Mouse (Mus musculus) embryonic facial prominence, embryonic 11.5 days (tissue): Measurements from ENCODE around the gene Plch2. TPM values are rescaled to one million over a fixed set of nuclear protein-coding genes. Genes with fewer than 3 reads are reported as not detected.

ENCODE experiments used
- ATAC-seq: fragments of 200-750 bp; cut with Nextera tagmentation; replicated peaks from 2 replicates; pipeline ENCODE4 v1.8.0; 2017; ENCODE audit warnings: low read depth; ENCODE audit not compliant: insufficient number of reproducible peaks, low FRiP score, low TSS enrichment
- DNase-seq: peaks from one replicate; pipeline ENCODE4 v3.0.0-alpha.2; 2015; ENCODE audit warnings: low spot score
- H3K27ac ChIP-seq: fragments of 300-500 bp; sonication (generic); replicated peaks from 2 replicates; pipeline ENCODE4 v1.5.1; 2014; ENCODE audit warnings: mild to moderate bottlenecking, low read depth, low read length, control low read depth
- H3K27me3 ChIP-seq: fragments of 300-500 bp; sonication (generic); 2 replicates; pipeline ENCODE4 v1.6.1; 2014; ENCODE audit warnings: mild to moderate bottlenecking, low read length, moderate library complexity, mixed read lengths; ENCODE audit not compliant: control insufficient read depth, insufficient read depth
- H3K36me3 ChIP-seq: fragments of 300-500 bp; sonication (generic); replicated peaks from 2 replicates; pipeline ENCODE4 v1.6.1; 2014; ENCODE audit warnings: low read depth, mild to moderate bottlenecking, low read length, moderate library complexity, mixed read lengths; ENCODE audit not compliant: control insufficient read depth, insufficient read depth
- H3K4me1 ChIP-seq: fragments of 300-500 bp; sonication (generic); 2 replicates; pipeline ENCODE4 v1.6.1; 2014; ENCODE audit warnings: low read length, mixed read lengths; ENCODE audit not compliant: control insufficient read depth, insufficient read depth
- H3K4me2 ChIP-seq: fragments of 300-500 bp; sonication (generic); 2 replicates; pipeline ENCODE4 v1.6.1; 2014; ENCODE audit warnings: low read depth, mild to moderate bottlenecking, control low read depth, low read length, moderate library complexity
- H3K4me3 ChIP-seq: fragments of 300-500 bp; sonication (generic); 2 replicates; pipeline ENCODE4 v1.5.1; 2014; ENCODE audit warnings: low read depth, low read length, control low read depth
- H3K9ac ChIP-seq: fragments of 300-500 bp; sonication (generic); replicated peaks from 2 replicates; pipeline ENCODE4 v1.6.1; 2014; ENCODE audit warnings: mild to moderate bottlenecking, control low read depth, low read length
- H3K9me3 ChIP-seq: fragments of 300-500 bp; sonication (generic); replicated peaks from 2 replicates; pipeline ENCODE4 v1.6.1; 2016; ENCODE audit warnings: mild to moderate bottlenecking, low read length, inconsistent platforms, mixed read lengths; ENCODE audit not compliant: control insufficient read depth
- WGBS: fragments of 180-500 bp; shearing (Covaris S2); extraction: QIAGEN DNeasy Blood & Tissue Kit; methylation state at CpG from one replicate; pipeline ENCODE4 v1.1.7; 2014; 5-methylcytosine and 5-hydroxymethylcytosine counted together
- polyA plus RNA-seq: library from polyadenylated mRNA; unstranded; fragments of >200 nt; fragmentation: Nextera tagmentation; extraction: Ambion mirVana; gene quantifications from 2 replicates; pipeline ENCODE4 v1.2.1, GENCODE M21; 2014

Plch2 gene
- polyA plus RNA-seq, 1 experiment from 2014 or later = 1.4 TPM

DNA sequence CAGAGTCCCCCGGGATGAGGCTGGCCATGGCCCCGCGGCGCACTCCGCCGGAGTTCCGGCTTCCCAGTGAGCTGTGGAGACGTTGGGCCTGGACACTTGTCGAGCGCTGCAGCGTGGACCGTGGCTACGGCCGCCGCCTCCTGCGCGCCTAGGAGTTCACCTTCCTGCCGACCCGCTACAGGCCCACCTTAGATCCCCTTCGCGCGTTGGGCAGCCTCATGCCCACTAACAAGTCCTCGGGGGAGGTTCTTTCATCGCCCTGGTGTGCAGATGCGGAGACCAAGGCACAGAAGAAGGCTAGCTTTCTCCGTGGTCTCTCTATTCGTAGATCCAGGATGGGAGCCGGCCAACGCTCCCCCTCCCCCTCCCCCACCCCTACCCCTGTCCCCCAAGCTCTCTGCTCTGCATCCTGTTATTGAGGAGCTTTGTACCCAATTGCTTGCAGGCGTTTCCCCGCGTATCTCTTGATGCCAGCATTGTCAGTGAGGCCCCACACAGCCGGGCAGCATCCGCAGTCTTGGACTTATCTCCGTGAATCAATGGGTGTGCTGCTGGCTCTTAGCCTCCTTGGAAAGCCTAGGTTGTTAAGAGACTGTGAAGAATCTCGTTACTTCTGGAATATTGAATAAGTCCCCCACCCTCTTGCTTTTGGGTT, 91.9 kb downstream of the Plch2 start:
- H3K4me3 ChIP-seq = peak overlapping the region; percentile 84
- peaks cover 28% of the 10 kb centered on the region for H3K4me1 ChIP-seq
- WGBS = 3% methylated on average over 36 of the region's 36 CpGs
- no peak for ATAC-seq
- H3K9me3 ChIP-seq = no peaks in the 10 kb centered on the region
- H3K9ac ChIP-seq = peak overlapping the region; percentile 89
- peak overlapping the region; percentile 81 for H3K27ac ChIP-seq
- H3K4me2 ChIP-seq = peak overlapping the region; percentile 60
- H3K36me3 ChIP-seq = peaks cover 3% of the 10 kb centered on the region; the same call in 1 of the 2 replicates
- DNase-seq = no peak
- H3K27me3 ChIP-seq = peaks cover 39% of the 10 kb centered on the region

DNA sequence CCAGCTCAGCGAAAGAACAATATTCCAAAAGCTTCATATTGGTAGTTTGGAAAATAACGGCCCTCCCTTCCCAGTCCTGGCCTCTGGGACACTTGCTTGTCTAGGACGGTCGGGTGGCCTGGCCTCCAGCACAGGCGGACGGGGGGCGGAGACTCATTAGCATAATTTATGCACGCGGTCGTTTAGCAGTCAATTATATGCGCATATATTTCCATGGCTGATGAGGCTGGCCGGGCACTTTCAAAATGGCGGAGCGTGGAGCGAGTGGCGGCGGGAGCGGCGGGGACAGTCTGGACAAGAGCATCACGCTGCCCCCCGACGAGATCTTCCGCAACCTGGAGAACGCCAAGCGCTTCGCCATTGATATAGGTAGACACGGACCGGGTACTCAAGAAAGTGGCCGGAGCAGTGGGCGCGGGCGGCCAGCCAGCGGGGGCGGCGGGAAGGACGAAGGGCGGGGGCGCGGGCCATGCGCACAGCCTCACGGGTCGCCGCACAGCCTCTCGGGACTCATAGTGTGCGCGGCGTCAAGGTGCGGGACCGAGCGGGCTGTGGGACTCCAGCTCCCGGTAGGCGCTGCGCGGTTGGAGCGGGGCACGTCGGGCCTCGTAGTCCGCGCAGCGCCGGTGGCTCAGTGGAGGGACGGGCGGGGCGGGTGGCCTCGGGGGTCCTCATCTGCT, 92.5 kb downstream of the Plch2 start, which contains the start of gene Pank4:
Pank4 (plus strand) TSS at position 223 of the 680 bp plus-strand sequence.
- H3K9ac ChIP-seq = peak within 1 kb of the TSS; percentile 89
- H3K4me2 ChIP-seq = peak within 1 kb of the TSS; percentile 60
- DNase-seq (peak; percentile 94), ATAC-seq (peak; percentile 90)
- peaks cover 28% of the 10 kb centered on the region for H3K4me1 ChIP-seq
- no peaks in the 10 kb centered on the region; the same call in 1 of the 2 replicates for H3K36me3 ChIP-seq
- H3K27me3 ChIP-seq = peaks cover 45% of the 10 kb centered on the region
- under 1% methylated on average over 66 of the region's 66 CpGs for WGBS
- H3K27ac ChIP-seq = peak within 1 kb of the TSS; percentile 81
- no peaks in the 10 kb centered on the region for H3K9me3 ChIP-seq
- H3K4me3 ChIP-seq = peak within 1 kb of the TSS; percentile 84

DNA sequence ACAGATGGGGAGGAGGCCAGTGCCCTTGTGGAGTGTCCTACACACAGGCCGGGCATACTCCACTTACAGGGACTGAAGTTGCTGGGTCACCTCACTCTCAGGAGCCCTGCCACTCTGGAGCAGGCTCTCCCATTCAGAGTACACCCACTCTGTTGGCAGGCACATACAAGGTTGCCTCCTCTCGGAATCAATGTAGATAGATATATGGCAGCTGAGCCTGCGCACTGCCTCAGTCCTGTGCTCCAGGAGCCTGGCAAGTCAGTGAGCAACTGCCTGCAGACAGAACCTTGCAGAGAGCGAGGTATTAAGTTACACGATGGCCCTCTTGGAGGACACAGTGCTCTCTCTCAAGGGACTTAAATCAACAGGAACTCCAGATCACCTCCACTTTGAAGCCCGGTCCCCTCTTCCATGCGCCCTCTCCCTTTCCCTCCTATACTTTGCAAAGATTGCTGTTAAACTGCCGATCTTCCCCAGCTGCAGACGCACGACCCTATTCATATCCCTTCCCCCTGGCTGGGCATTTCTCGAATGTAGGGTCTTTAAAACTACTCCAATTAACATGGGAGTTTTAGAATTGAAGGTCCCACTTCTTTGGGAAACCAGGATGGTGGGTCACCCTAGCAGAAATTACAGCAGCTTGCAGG, 93.3 kb downstream of the Plch2 start:
- H3K4me2 ChIP-seq = peak overlapping the region; percentile 51
- peak overlapping the region; percentile 84 for H3K4me3 ChIP-seq
- H3K9me3 ChIP-seq = no peaks in the 10 kb centered on the region
- 22% methylated on average over 11 of the region's 11 CpGs for WGBS
- DNase-seq = no peak
- H3K4me1 ChIP-seq = peaks cover 34% of the 10 kb centered on the region
- peak; percentile 1; the same call in 1 of the 2 replicates for ATAC-seq
- no peaks in the 10 kb centered on the region for H3K36me3 ChIP-seq
- H3K27ac ChIP-seq = peak overlapping the region; percentile 25; the same call in 1 of the 2 replicates
- peak overlapping the region; percentile 69 for H3K9ac ChIP-seq
- peaks cover 53% of the 10 kb centered on the region for H3K27me3 ChIP-seq

DNA sequence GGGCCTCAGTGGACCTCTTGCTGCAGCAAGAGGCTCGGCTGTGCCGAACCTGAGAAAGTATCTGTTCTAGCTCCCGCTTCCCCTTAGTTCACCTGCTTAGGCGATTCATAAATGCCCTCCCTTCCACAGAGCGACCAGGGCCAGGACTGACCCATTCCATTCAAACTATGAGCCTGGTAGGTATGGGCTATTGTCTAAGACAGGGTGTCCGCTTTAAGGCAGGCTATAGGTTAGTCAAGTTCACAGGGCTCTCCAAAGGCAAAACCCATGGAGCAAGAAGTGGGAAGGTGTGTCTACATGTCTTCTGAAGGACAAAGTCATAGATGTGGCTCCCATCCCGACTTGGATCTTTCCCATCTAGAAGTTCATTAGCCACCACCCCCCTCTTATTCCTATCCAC, 93.9 kb downstream of the Plch2 start:
- no peak for DNase-seq
- H3K4me2 ChIP-seq = peak overlapping the region; percentile 51; the same call in 1 of the 2 replicates
- no peaks in the 10 kb centered on the region for H3K36me3 ChIP-seq
- no peaks in the 10 kb centered on the region for H3K9me3 ChIP-seq
- no peak for ATAC-seq
- peak overlapping the region; percentile 69 for H3K9ac ChIP-seq
- peak overlapping the region; percentile 48 for H3K4me3 ChIP-seq
- peaks cover 57% of the 10 kb centered on the region for H3K27me3 ChIP-seq
- peaks cover 39% of the 10 kb centered on the region for H3K4me1 ChIP-seq
- peak overlapping the region; percentile 25; the same call in 1 of the 2 replicates for H3K27ac ChIP-seq
- 82% methylated on average over 7 of the region's 7 CpGs for WGBS

DNA sequence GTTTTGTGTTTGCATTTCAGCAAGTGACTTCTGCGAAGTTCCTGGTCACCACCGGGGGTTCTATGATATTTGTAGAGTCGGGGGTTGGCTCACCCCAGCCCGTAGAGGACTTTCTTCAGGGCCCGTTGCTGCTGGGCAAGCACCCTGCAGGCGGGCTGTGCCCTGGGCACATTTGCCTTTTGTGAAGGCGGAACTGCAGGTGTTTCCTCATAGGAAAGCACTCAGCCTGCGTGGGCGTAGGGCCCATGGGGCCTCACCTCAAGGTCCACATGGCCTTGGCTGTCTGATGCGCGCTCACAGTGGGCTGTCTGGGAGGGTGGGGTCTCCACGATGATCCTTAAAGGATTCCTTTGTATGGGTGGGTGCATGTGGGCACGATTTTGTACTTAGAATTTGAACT, 94.7 kb downstream of the Plch2 start:
- Histone ChIP-seq H3K27me3 (peaks cover 57% of the 10 kb centered on the region), H3K4me2 (peak overlapping the region; percentile 79), H3K9me3 (no peaks in the 10 kb centered on the region), H3K27ac (0 out of 2 replicates have a peak overlapping the region, but pooled peaks have one; percentile 25), H3K9ac (peak overlapping the region; percentile 69), H3K4me1 (peaks cover 39% of the 10 kb centered on the region), H3K4me3 (peak overlapping the region; percentile 48), H3K36me3 (no peaks in the 10 kb centered on the region)
- DNase-seq (no peak), ATAC-seq (no peak)
- 17% methylated on average over 13 of the region's 13 CpGs for WGBS

DNA sequence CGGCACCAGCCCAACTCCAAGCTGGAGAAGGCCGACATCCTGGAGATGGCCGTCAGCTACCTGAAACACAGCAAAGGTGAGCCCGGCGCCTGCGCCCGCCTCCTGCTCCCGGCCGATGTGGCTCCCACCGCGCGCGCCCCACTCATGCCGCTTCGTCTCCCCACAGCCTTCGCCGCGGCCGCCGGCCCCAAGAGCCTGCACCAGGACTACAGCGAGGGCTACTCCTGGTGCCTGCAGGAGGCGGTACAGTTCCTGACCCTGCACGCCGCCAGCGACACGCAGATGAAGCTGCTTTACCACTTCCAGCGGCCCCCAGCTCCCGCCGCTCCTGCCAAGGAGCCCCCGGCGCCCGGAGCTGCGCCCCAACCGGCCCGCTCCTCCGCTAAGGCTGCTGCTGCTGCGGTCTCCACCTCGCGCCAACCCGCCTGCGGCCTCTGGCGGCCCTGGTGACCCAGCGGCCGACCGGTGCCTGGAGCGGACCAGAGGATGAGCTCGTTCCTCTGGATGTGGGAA, 95.3 kb downstream of the Plch2 start:
- H3K27me3 ChIP-seq = peaks cover 57% of the 10 kb centered on the region
- WGBS = under 1% methylated on average over 44 of the region's 47 CpGs
- H3K36me3 ChIP-seq = no peaks in the 10 kb centered on the region
- ATAC-seq (no peak), DNase-seq (no peak)
- H3K9ac ChIP-seq = peak overlapping the region; percentile 69
- peak overlapping the region; percentile 79 for H3K4me2 ChIP-seq
- H3K9me3 ChIP-seq = no peaks in the 10 kb centered on the region
- peak overlapping the region; percentile 48 for H3K4me3 ChIP-seq
- H3K27ac ChIP-seq = peak overlapping the region; percentile 56
- H3K4me1 ChIP-seq = peaks cover 39% of the 10 kb centered on the region

DNA sequence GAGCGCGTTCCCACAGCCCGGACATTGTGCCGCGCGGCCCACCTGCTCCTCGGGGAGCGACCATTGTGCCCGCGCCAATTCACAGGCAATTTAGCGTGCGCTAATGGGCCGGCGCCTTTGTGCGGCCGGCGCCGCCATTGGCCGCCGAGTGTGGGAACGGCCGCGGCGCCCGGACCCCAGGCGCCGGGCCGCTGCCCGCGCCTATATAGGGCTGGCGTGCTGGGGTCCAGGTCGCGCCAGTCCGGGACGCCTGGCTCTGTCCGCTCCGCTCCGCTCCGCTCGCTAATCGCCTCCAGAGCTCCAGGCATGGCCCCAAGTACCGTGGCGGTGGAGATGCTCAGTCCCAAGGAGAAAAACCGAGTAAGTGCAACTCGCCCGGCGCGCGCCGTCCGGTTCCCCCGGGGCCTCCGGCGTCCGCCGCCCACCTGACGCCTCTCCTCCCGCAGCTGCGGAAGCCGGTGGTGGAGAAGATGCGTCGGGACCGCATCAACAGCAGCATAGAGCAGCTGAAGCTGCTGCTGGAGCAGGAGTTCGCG, 95.8 kb downstream of the Plch2 start, which contains the start of gene Hes5:
Hes5 (plus strand) TSS at position 234 of the 536 bp plus-strand sequence.
- H3K4me3 ChIP-seq = peak within 1 kb of the TSS; percentile 48
- H3K27me3 ChIP-seq = peaks cover 57% of the 10 kb centered on the region
- WGBS = under 1% methylated on average over 65 of the region's 65 CpGs
- H3K36me3 ChIP-seq = no peaks in the 10 kb centered on the region
- H3K9me3 ChIP-seq = no peaks in the 10 kb centered on the region
- H3K4me2 ChIP-seq = peak within 1 kb of the TSS; percentile 79
- ATAC-seq (peak; percentile 57), DNase-seq (peak; percentile 75)
- H3K27ac ChIP-seq = peak within 1 kb of the TSS; percentile 56
- peaks cover 39% of the 10 kb centered on the region for H3K4me1 ChIP-seq
- H3K9ac ChIP-seq = peak within 1 kb of the TSS; percentile 69
